Mouse (Mus musculus) embryonic facial prominence, embryonic 15.5 days (tissue): ENCODE data around the gene Tbc1d16. TPM values are rescaled to one million over a fixed set of nuclear protein-coding genes. Genes with fewer than 3 reads are reported as not detected.

ENCODE experiments used
- ATAC-seq: fragments of 200-750 bp; cut with Nextera tagmentation; 2 replicates; pipeline ENCODE4 v1.8.0; 2017; ENCODE audit warnings: low read depth, moderate TSS enrichment; ENCODE audit not compliant: insufficient number of reproducible peaks, low FRiP score, low TSS enrichment
- H3K27ac ChIP-seq: fragments of 300-500 bp; sonication (generic); replicated peaks from 2 replicates; pipeline ENCODE4 v1.5.1; 2015; ENCODE audit warnings: mild to moderate bottlenecking, inconsistent platforms
- H3K27me3 ChIP-seq: fragments of 300-500 bp; sonication (generic); 2 replicates; pipeline ENCODE4 v1.6.1; 2015; ENCODE audit warnings: inconsistent platforms
- H3K36me3 ChIP-seq: fragments of 300-500 bp; sonication (generic); 2 replicates; pipeline ENCODE4 v1.6.1; 2015; ENCODE audit warnings: mild to moderate bottlenecking, inconsistent platforms
- H3K4me1 ChIP-seq: fragments of 300-500 bp; sonication (generic); 2 replicates; pipeline ENCODE4 v1.6.1; 2015; ENCODE audit warnings: inconsistent platforms
- H3K4me2 ChIP-seq: fragments of 300-500 bp; sonication (generic); replicated peaks from 2 replicates; pipeline ENCODE4 v1.6.1; 2015; ENCODE audit warnings: mild to moderate bottlenecking, inconsistent platforms
- H3K4me3 ChIP-seq: fragments of 300-500 bp; sonication (generic); replicated peaks from 2 replicates; pipeline ENCODE4 v1.5.1; 2015; ENCODE audit warnings: mild to moderate bottlenecking, inconsistent platforms
- H3K9ac ChIP-seq: fragments of 300-500 bp; sonication (generic); 2 replicates; pipeline ENCODE4 v1.6.1; 2015; ENCODE audit warnings: inconsistent platforms
- H3K9me3 ChIP-seq: fragments of 300-500 bp; sonication (generic); replicated peaks from 2 replicates; pipeline ENCODE4 v1.6.1; 2016; ENCODE audit warnings: inconsistent platforms
- WGBS: fragments of 180-500 bp; shearing (Covaris S2); methylation state at CpG from one replicate; pipeline ENCODE4 v1.1.7; 2015; 5-methylcytosine and 5-hydroxymethylcytosine counted together
- polyA plus RNA-seq: library from polyadenylated mRNA; unstranded; fragments of >200 nt; fragmentation: Nextera tagmentation; extraction: Ambion mirVana; gene quantifications from 2 replicates; pipeline ENCODE4 v1.2.1, GENCODE M21; 2015

Tbc1d16 gene
- polyA plus RNA-seq, 1 experiment from 2014 or later: 15.3 TPM

DNA sequence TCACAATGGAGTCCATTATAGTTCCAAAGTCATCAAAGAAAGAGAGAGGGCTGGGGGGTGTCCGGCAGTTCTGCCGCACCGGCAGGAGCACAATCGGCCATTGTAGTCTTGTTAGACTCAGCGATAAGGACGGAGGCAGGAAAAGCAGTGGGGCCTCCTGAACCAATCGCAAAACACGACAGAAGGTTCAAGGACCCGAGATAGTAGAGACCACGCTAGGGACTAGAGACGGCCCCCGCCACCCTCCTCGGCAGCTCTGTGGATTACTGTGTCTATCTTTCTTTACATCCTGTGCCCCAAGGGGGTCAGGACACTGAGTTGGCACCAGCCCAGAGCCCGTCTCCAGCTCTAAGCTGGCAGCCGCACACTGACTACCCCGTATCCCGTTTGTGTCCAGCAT lies 93.7 kb downstream of the Tbc1d16 start:
- Histone ChIP-seq H3K9me3 (no peaks in the 10 kb centered on the region), H3K4me2 (no peak overlapping the region), H3K9ac (no peak overlapping the region), H3K27ac (no peak overlapping the region), H3K4me3 (no peak overlapping the region), H3K4me1 (peaks cover 11% of the 10 kb centered on the region), H3K27me3 (peaks cover 16% of the 10 kb centered on the region), H3K36me3 (no peaks in the 10 kb centered on the region)
- ATAC-seq: no peak
- 30% methylated on average over 17 of the region's 17 CpGs for WGBS

DNA sequence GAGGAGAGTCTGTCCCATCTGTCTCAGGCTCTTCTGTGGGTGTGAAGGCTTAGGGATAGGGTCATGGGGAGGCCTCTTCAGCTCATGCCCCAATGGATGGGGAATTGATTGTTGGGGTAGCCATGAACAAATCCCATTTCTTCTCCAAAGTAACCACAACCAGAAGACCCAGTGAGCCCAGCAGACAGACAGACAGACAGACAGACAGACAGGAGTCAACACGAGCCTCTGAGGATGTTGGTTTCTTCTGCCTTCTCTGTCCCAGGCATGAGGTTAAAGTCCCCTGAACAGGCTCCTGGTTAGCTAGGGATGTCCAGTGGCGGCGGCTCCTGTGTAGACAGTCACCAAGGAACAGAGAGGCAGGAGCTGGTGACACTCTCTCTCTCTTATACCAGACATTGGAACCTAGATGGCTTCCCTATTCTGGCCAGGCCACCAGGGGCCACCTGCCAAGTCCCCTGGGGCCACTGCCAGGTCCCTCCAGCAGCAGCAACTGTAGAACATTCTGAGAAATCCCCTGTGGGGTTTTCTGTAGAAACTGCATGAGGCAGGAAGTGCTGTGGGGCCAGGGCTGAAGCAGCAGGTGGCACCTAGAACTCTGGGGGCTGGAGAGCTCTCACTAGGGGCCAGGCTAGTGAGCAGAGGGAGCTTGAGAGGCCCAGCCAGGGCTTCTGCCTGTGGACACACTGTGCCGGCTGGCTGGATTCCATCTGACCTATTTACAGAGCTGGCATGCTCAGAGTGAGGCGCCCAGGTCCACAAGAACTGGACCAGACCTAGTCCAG lies 94.7 kb downstream of the Tbc1d16 start:
- no peak overlapping the region for H3K4me2 ChIP-seq
- no peak overlapping the region for H3K9ac ChIP-seq
- H3K4me1 ChIP-seq: peaks cover 21% of the 10 kb centered on the region
- H3K36me3 ChIP-seq: no peaks in the 10 kb centered on the region
- no peaks in the 10 kb centered on the region for H3K9me3 ChIP-seq
- H3K4me3 ChIP-seq: no peak overlapping the region
- H3K27me3 ChIP-seq: peaks cover 16% of the 10 kb centered on the region
- whole genome bisulfite sequencing: 76% methylated on average over 5 of the region's 5 CpGs
- no peak for ATAC-seq
- no peak overlapping the region for H3K27ac ChIP-seq

DNA sequence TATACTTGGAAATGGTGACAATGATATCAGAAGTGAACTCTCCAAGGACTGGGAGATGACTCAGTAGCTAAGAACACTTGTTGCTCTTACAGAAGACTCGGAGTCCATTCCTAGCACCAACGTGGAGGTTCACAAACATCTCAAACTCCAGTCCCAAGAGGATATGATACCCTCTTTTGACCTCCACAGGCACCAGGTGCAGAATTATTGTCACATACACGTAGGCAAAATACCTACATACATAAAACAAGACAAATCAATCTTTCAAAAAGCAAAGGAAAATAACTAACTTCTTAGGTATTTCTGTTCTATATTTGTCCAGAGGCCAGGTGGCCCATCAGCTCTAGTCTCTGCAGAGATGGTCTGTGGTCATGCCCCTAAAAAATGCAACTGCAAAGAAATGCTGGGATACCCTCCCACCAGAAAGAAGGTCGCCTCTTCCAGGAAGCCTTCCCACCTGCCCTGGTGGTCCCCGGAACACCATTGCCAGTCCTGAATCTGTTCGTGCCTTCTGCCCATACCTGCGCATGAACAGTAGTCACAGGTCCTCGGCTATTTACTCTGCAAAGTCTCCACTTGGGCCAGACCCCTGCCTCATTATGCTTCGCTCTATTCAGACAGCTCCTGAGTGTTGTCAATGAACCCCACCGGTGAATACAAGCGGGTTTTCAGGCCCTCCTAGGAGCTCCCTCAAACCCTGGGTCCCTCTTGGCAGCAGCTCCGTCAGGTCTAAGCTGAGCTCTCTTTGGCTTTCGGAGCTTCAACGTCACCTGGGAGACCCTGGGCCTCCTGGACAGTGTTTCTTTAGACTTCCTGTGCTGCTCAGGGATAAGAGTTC lies 95.9 kb downstream of the Tbc1d16 start:
- H3K27ac ChIP-seq: no peak overlapping the region
- WGBS: 74% methylated on average over 14 of the region's 14 CpGs
- no peaks in the 10 kb centered on the region for H3K9me3 ChIP-seq
- peaks cover 33% of the 10 kb centered on the region for H3K4me1 ChIP-seq
- no peak overlapping the region for H3K4me2 ChIP-seq
- no peak overlapping the region for H3K9ac ChIP-seq
- H3K36me3 ChIP-seq: no peaks in the 10 kb centered on the region
- H3K27me3 ChIP-seq: peaks cover 17% of the 10 kb centered on the region
- no peak for ATAC-seq
- H3K4me3 ChIP-seq: no peak overlapping the region

DNA sequence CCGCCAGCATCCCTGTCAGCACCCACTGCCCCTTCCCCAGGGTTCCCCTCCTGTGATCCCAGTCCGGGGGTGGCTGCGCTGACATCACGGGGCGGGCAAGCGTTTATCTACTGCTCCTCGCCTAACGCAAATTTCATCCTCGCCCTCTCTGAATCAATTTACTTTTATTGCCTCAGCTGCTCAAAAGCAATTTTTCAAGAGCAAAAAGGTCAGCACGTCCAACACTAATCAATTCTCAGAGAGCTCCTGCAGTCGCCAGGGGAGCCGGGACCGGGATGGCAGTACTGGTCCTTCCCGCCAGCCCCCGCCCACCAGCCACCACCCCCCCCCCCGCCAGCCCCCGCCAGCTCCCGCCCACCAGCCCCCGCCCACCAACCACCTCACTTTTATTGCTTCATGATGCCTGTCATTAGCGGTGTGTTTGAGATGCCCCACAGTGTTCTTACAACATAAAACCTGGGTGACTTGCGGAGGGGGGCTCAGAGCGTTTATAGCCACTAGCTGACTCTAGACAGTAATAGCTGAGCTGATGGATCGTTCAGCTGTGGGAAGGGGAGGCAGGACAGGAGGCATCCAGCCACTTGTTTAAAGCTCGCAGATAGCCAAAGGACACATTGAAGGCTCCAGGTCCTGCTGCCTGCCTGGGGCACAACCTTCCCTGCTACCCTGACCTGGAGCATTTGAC lies 98.1 kb downstream of the Tbc1d16 start:
- Histone ChIP-seq H3K27ac (no peak overlapping the region), H3K9ac (no peak overlapping the region), H3K36me3 (no peaks in the 10 kb centered on the region), H3K4me2 (peak overlapping the region; percentile 40), H3K4me1 (peaks cover 50% of the 10 kb centered on the region), H3K9me3 (no peaks in the 10 kb centered on the region), H3K27me3 (peaks cover 15% of the 10 kb centered on the region), H3K4me3 (0 out of 2 replicates have a peak overlapping the region, but pooled peaks have one; percentile 10)
- 10% methylated on average over 23 of the region's 24 CpGs for WGBS
- ATAC-seq: no peak

DNA sequence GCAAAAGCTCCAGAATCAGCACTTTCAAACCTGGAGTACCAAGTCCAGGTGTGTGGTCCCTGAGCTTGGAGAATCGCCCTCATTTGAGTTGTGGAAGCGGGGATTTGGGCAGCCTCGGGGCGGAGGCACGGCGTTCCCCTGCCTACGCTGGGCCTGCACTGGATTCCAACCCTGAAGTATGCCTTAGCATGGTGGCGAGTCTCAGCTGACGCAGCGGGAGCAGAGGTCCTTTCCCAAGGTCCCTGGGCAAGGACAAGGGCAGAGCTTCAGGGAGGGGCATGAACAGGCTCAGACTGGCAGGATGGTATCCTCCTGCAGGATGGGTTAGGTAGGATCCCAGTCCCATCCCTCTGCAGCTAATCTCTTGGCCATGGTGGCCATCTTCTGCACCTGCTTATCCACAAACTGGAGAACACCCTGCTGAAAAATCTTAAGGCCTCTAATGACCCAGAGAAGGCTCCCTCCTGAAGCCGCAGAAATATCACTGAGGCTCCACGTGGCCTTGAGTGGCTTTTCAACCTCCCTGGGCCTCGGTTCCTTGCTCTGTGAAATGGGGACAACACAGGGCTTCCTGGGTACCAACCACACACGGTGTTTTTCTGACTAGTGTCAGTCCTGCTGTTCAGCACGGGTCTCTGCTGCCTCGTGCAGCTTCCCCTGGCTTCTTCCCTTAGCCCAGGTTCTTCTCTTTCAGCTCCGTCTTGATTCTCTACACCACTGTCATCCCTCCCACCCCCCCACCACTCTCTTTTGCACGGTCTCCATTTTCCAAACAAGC lies 98.8 kb downstream of the Tbc1d16 start:
- Histone ChIP-seq H3K36me3 (no peaks in the 10 kb centered on the region), H3K9me3 (no peaks in the 10 kb centered on the region), H3K4me3 (no peak overlapping the region), H3K27me3 (peaks cover 10% of the 10 kb centered on the region), H3K4me2 (peak overlapping the region; percentile 40; the same call in 1 of the 2 replicates), H3K27ac (no peak overlapping the region), H3K4me1 (peaks cover 50% of the 10 kb centered on the region), H3K9ac (no peak overlapping the region)
- 43% methylated on average over 18 of the region's 18 CpGs for WGBS
- ATAC-seq: no peak

DNA sequence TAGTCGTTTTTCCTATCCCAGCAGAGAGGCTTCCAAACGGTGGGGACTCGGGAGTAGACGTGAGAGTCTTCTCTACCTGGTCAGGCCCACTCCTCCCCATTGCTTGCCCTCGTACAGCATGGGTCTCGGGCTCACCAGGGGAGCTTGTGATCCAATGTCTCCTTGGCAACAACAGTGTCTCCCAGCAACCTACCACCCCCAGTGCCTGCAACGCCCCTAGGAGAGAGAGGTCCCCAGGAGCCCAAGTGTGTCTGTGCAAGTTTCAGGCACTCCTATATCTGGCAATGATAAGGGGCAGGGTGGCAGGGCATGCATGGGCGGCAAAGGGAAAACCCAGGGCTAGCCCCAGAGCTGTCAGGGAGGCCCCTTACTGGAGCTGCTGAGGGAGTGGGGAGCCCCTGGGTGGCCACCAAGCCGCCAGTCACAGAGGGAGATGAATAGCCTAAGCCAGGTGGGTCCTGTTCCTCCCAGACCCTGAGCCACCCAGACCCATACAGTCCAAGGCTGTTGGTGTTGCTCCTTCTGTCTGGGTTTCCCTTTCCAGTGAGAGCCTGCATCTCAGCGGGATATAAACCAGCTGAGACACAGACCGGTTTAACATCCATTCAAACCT lies 99.5 kb downstream of the Tbc1d16 start:
- no peak overlapping the region for H3K4me2 ChIP-seq
- WGBS: 44% methylated on average over 11 of the region's 11 CpGs
- no peak overlapping the region; the same call in 1 of the 2 replicates for H3K9ac ChIP-seq
- peaks cover 50% of the 10 kb centered on the region for H3K4me1 ChIP-seq
- no peak; the same call in 1 of the 2 replicates for ATAC-seq
- H3K36me3 ChIP-seq: no peaks in the 10 kb centered on the region
- peaks cover 6% of the 10 kb centered on the region for H3K27me3 ChIP-seq
- no peaks in the 10 kb centered on the region for H3K9me3 ChIP-seq
- H3K4me3 ChIP-seq: no peak overlapping the region
- H3K27ac ChIP-seq: no peak overlapping the region

DNA sequence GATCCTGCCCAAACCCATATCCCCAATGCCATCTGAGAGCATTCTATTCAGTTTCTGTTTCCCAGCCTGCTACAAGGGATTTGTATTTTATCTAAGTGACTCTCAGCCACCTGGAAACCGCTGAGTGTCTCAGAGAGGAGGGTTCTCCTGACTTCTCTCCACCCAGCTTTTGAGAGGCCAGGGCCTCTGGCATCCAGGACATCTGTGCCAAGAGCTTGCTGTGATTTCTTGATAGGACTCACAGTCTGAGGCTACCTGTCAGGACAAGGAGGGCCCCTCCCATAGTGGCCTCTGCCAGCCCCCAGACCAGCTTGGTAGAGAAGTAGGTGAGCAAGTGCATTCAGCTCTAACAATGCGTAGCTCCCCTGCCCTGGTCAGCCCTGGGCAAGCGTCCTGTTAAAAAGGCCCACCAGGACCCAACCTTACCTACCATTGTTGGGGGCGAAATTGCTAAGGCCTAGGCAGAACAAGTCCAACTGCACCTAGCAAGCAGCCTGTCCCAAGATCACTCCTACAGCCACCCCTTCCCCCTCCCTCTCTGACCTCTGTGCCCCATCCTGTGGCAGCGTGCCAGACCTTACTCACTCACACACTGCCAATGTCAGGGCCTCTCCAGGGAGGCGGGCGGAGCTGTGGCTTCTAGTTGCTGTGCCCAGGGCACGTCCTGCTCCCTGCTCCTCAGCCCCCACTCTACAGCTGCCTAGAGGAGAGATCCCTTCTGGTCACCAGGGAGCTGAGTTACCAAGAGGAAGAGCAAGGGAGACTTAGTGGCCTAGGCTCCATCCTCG lies 100.4 kb downstream of the Tbc1d16 start:
- WGBS: 60% methylated on average over 9 of the region's 9 CpGs
- H3K4me2 ChIP-seq: no peak overlapping the region
- peaks cover 3% of the 10 kb centered on the region; the same call in 1 of the 2 replicates for H3K27me3 ChIP-seq
- H3K9me3 ChIP-seq: no peaks in the 10 kb centered on the region
- peak; percentile 64; the same call in 1 of the 2 replicates for ATAC-seq
- no peaks in the 10 kb centered on the region for H3K36me3 ChIP-seq
- H3K27ac ChIP-seq: peak overlapping the region; percentile 39; the same call in 1 of the 2 replicates
- H3K4me3 ChIP-seq: no peak overlapping the region
- H3K4me1 ChIP-seq: peaks cover 50% of the 10 kb centered on the region
- H3K9ac ChIP-seq: no peak overlapping the region; the same call in 1 of the 2 replicates

DNA sequence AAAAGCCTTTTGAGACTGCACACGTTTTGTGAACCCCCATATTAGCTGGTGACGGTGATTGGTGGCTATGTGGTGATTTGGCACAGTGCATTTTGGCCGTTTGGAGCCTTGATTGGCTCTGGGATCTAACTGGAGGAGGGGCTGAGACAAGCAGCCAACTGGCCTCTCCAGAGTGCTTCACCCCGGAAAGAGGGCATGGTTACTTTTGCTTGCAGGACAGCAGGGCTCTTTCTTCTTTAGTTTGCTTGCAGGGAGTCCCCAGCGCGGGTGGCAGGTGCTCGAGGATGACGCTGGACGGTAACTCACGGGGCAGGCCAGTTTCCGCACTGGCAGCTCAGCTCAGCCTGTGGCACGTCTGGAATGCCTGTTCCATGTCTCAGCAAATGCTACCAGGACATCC lies 101.2 kb downstream of the Tbc1d16 start:
- peaks cover 50% of the 10 kb centered on the region for H3K4me1 ChIP-seq
- H3K9me3 ChIP-seq: no peaks in the 10 kb centered on the region
- 26% methylated on average over 12 of the region's 12 CpGs for WGBS
- no peak overlapping the region for H3K9ac ChIP-seq
- no peak for ATAC-seq
- no peaks in the 10 kb centered on the region for H3K36me3 ChIP-seq
- H3K4me2 ChIP-seq: no peak overlapping the region
- H3K4me3 ChIP-seq: no peak overlapping the region
- peaks cover 3% of the 10 kb centered on the region; the same call in 1 of the 2 replicates for H3K27me3 ChIP-seq
- 0 out of 2 replicates have a peak overlapping the region, but pooled peaks have one; percentile 17 for H3K27ac ChIP-seq

DNA sequence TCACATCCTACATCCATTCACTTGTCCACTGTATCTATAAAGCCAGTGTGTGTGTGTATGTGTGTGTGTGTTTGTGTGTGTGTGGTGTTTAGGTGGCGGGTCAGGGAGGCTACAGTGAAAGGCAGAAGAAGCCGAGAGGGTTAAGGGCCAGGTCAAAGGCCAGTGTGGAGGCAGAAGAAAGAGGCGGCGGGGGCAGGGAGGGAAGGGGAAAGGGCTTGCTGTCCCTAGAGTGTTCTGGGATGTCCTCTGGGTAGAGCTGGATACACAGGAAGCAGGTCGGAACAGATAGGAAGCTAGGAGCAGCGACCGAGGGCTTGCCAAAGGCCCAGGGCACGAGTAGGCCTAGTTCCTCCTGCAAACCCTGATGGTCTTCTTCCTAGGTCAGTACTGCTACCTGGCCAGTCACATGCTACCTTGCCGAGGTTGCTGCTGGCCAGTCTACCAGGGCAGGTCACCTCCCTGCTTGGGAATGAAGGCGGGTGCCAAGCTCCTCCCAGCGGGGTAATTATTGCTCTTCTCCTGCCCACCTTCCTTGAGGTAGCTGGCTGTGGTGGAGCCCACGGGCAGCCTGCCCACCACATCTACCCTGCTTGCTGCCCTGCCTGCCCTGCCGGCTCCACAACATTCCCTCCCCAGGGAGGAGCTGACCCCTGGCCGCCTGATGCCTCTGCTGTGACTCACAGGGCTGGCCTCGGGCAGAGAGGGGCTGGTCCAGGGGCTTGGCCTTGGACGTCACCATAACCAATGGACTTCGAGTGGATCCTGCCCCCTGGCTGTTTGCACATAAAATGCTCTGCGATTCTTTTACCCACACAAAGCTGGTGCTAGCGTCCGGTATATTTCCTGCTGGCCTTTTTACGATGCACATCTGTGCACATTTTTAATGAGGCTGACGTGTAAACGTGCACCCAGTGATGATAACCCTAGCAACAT lies 102.1 kb downstream of the Tbc1d16 start:
- H3K4me2 ChIP-seq: peak overlapping the region; percentile 31
- peaks cover 50% of the 10 kb centered on the region for H3K4me1 ChIP-seq
- WGBS: 22% methylated on average over 23 of the region's 23 CpGs
- peaks cover 3% of the 10 kb centered on the region; the same call in 1 of the 2 replicates for H3K27me3 ChIP-seq
- peak overlapping the region; percentile 36; the same call in 1 of the 2 replicates for H3K27ac ChIP-seq
- no peak overlapping the region for H3K4me3 ChIP-seq
- no peaks in the 10 kb centered on the region for H3K36me3 ChIP-seq
- peak; percentile 63 for ATAC-seq
- no peak overlapping the region for H3K9ac ChIP-seq
- no peaks in the 10 kb centered on the region for H3K9me3 ChIP-seq
